Mouse (Mus musculus) spleen, adult 2 months (tissue): ENCODE data around the gene Cd300lg.

ENCODE experiments used
- CTCF ChIP-seq: fragments of 200-500 bp; IDR thresholded peaks from 2 replicates; pipeline ENCODE4 v1.5.1; 2011; ENCODE audit warnings: mild to moderate bottlenecking, inconsistent platforms; ENCODE audit not compliant: insufficient read depth, insufficient read length, insufficient replicate concordance; ENCODE audit errors: extremely low read depth
- POLR2A ChIP-seq: fragments of 200-500 bp; IDR thresholded peaks from 2 replicates; pipeline ENCODE4 v1.6.1; 2011; ENCODE audit warnings: low read depth, low read length, inconsistent platforms

DNA sequence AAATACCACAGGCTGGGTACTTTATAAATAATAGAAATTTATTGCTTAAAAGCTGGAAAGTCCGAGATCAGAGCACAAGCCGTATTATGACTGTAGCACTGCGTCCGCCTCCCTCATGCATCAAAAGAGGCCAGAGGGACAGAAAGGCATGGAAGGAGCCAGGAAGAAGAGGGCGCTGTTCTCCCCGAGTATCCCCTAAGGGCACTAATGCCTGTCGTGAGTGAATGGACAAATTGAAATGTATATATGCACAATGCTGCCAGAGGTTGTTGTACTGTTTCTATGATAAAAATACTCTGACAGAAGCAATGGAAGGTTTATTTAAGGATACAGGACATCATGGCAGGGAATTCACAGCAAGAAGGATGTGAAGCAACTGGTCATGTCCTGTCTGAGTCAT is 11.3 kb upstream of the Cd300lg start:
- TF ChIP-seq CTCF: no peak
- no peak for TF ChIP-seq POLR2A
